In the genomic region with DNA sequence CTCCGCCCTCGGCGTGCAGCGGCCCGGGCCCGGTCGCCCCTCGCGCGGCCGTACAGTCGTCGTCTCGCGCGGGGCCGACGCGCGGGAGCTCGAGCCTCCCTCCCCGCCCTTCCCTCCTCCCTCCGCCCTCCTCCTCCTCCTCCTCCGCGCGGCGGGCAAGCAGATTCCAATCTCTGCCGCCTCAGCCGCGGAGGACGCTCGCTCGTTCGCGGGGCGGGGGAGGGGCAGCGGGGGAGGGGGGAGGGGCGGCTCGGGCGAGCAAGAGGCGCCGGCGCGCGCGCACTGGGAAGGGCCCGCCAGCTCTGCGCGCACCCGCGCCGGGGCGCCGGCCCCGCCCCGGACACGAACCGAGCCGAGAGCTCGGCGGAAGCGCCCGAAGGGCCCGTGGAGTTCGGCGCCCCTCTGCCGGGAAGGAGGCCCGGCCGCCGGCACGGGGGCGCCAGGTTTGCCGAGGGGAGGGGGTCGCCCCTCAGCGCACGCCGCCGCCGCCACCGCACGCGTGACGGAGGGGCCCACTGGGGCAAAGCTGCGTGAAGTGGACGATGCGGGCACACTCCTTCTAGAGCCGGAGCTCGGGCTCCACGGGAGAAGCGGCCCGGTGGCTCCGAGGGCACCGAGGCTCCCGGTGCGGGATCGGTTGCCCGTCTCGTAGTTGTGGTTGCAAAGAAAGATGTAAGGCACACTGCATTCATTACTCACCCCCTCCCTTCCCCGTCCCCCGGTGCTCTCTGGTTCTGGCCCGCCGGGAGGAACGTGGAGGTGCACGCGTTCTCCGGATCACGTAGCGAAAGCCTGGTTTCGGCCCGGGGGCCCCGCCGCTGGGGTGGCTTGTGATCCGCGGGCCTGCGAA, we compare ENCODE assay signal across 8 mouse cellular contexts. TPM values are rescaled to one million over a fixed set of nuclear protein-coding genes. Genes with fewer than 3 reads are reported as not detected.
DNase-seq lines count a peak whose midpoint lies in the region; ATAC-seq and TF ChIP-seq lines count a peak whose summit lies in the region.

No protein-coding gene starts in this region.

- ATAC-seq in heart, embryonic 14.5 days (ENCODE audit: insufficient number of reproducible peaks, insufficient read depth, low FRiP score, low read depth): peak; percentile 90
- peak; percentile 86 for ATAC-seq in liver, embryonic 11.5 days (replicated peaks; ENCODE audit: low FRiP score)
- peak; percentile 91 for ATAC-seq in stomach, embryonic 15.5 days (ENCODE audit: insufficient read depth, low FRiP score, low read depth)

- peak; percentile 50 to 55 for DNase-seq in B cell, adult 2 months
- peak; percentile 89 for DNase-seq in forebrain, embryonic 10.5 days (ENCODE audit: extremely low spot score, low spot score)
- DNase-seq in kidney, postnatal 10 days: peak; percentile 93
- DNase-seq in liver, embryonic 11.5 days (ENCODE audit: low spot score): peak; percentile 88
- peak; percentile 19 to 38 for DNase-seq in natural killer cell, adult 2 months (ENCODE audit: low spot score in 2 of 2)

- WGBS in forebrain, embryonic 10.5 days: under 1% methylated on average over 103 of the region's 115 CpGs
- WGBS in heart, embryonic 14.5 days: 1% methylated on average over 92 of the region's 115 CpGs
- under 1% methylated on average over 81 of the region's 115 CpGs for WGBS in liver, embryonic 11.5 days
- WGBS in stomach, embryonic 15.5 days: under 1% methylated on average over 82 of the region's 115 CpGs

- peaks cover 20% of the 10 kb centered on the region for H3K4me1 ChIP-seq in bone marrow macrophage, adult 2 months (ENCODE audit: control insufficient read depth, insufficient read depth, low read length)
- H3K4me1 ChIP-seq in forebrain, embryonic 10.5 days: peaks cover 48% of the 10 kb centered on the region
- H3K4me1 ChIP-seq in heart, embryonic 14.5 days (ENCODE audit: control insufficient read depth in 2 of 2, insufficient read depth in 2 of 2, low read length in 2 of 2): peaks cover 19 to 56% of the 10 kb centered on the region in 2 experiments
- H3K4me1 ChIP-seq in liver, embryonic 11.5 days (replicated peaks; ENCODE audit: control insufficient read depth, insufficient read depth, low read length): peaks cover 4% of the 10 kb centered on the region
- H3K4me1 ChIP-seq in stomach, embryonic 15.5 days: peaks cover 6% of the 10 kb centered on the region; the same call in 1 of the 2 replicates

- no peaks in the 10 kb centered on the region for H3K9me3 ChIP-seq in forebrain, embryonic 10.5 days
- no peaks in the 10 kb centered on the region for H3K9me3 ChIP-seq in heart, embryonic 14.5 days (ENCODE audit: control insufficient read depth, low read length)
- H3K9me3 ChIP-seq in liver, embryonic 11.5 days (ENCODE audit: control insufficient read depth, low read length): no peaks in the 10 kb centered on the region
- no peaks in the 10 kb centered on the region for H3K9me3 ChIP-seq in stomach, embryonic 15.5 days

- peak overlapping the region; percentile 82 for H3K4me2 ChIP-seq in heart, embryonic 14.5 days (ENCODE audit: low read length)
- peak overlapping the region; percentile 93 for H3K4me2 ChIP-seq in liver, embryonic 11.5 days
- H3K4me2 ChIP-seq in stomach, embryonic 15.5 days: peak overlapping the region; percentile 64

- no peak for TF ChIP-seq CTCF in bone marrow macrophage, adult 2 months (IDR thresholded peaks at IDR 0.05; ENCODE audit: low read depth, low read length)

- peaks cover 14% of the 10 kb centered on the region for H3K27me3 ChIP-seq in forebrain, embryonic 10.5 days (ENCODE audit: poor library complexity, severe bottlenecking)
- H3K27me3 ChIP-seq in heart, embryonic 14.5 days (ENCODE audit: control insufficient read depth, insufficient read depth, low read length): peaks cover 4% of the 10 kb centered on the region; the same call in 1 of the 2 replicates
- H3K27me3 ChIP-seq in liver, embryonic 11.5 days (replicated peaks; ENCODE audit: control insufficient read depth, insufficient read depth, low read length): no peaks in the 10 kb centered on the region; the same call in 1 of the 2 replicates
- no peaks in the 10 kb centered on the region for H3K27me3 ChIP-seq in stomach, embryonic 15.5 days (replicated peaks)

- peak overlapping the region; percentile 100 for H3K9ac ChIP-seq in heart, embryonic 14.5 days (ENCODE audit: low read length)
- peak overlapping the region; percentile 93 for H3K9ac ChIP-seq in liver, embryonic 11.5 days (ENCODE audit: low read depth, low read length)
- peak overlapping the region; percentile 98 for H3K9ac ChIP-seq in stomach, embryonic 15.5 days

- H3K36me3 ChIP-seq in forebrain, embryonic 10.5 days (replicated peaks): no peaks in the 10 kb centered on the region
- no peaks in the 10 kb centered on the region for H3K36me3 ChIP-seq in heart, embryonic 14.5 days (ENCODE audit: control insufficient read depth, insufficient read depth, low read length)
- no peaks in the 10 kb centered on the region for H3K36me3 ChIP-seq in liver, embryonic 11.5 days (ENCODE audit: control insufficient read depth, insufficient read depth, low read length)
- H3K36me3 ChIP-seq in stomach, embryonic 15.5 days: no peaks in the 10 kb centered on the region

- H3K27ac ChIP-seq in bone marrow macrophage, adult 2 months (ENCODE audit: insufficient read depth, low read depth, low read length): peak overlapping the region; percentile 77
- peak overlapping the region; percentile 99 for H3K27ac ChIP-seq in forebrain, embryonic 10.5 days
- peak overlapping the region; percentile 97 to 100 for H3K27ac ChIP-seq in heart, embryonic 14.5 days (replicated peaks in 1 of 2; ENCODE audit: control insufficient read depth in 1 of 2, insufficient read depth in 1 of 2, low read depth in 2 of 2, low read length in 2 of 2)
- H3K27ac ChIP-seq in liver, embryonic 11.5 days (ENCODE audit: low read depth, low read length): peak overlapping the region; percentile 91
- peak overlapping the region; percentile 97 for H3K27ac ChIP-seq in stomach, embryonic 15.5 days

- H3K4me3 ChIP-seq in bone marrow macrophage, adult 2 months (ENCODE audit: insufficient read depth, low read length): peak overlapping the region; percentile 98
- peak overlapping the region; percentile 87 for H3K4me3 ChIP-seq in forebrain, embryonic 10.5 days
- H3K4me3 ChIP-seq in heart, embryonic 14.5 days (ENCODE audit: control insufficient read depth in 1 of 2, insufficient read depth in 1 of 2, low read depth in 1 of 2, low read length in 2 of 2): peak overlapping the region; percentile 80 to 95
- peak overlapping the region; percentile 83 for H3K4me3 ChIP-seq in liver, embryonic 11.5 days (ENCODE audit: low read depth, low read length)
- peak overlapping the region; percentile 92 for H3K4me3 ChIP-seq in stomach, embryonic 15.5 days (replicated peaks)

- no peak for TF ChIP-seq POLR2A in bone marrow macrophage, adult 2 months (IDR thresholded peaks at IDR 0.05; ENCODE audit: borderline replicate concordance, low read depth, low read length)

RNA-seq across cellular contexts. Expression of gene Bmpr1a, which starts 0.4 kb away (rescaled TPM):
- polyA plus RNA-seq in bone marrow macrophage, adult 2 months (2012; ENCODE audit: insufficient read depth, insufficient read length, missing spikeins): 0.66 and 0.69 TPM in 2 replicates
- 44.5 and 47.6 TPM in 2 replicates for polyA plus RNA-seq in forebrain, embryonic 10.5 days (2016; fragmentation: Nextera tagmentation; extraction: Ambion mirVana)
- polyA plus RNA-seq in heart, embryonic 14.5 days (2014; fragmentation: Nextera tagmentation; extraction: Ambion mirVana): 44.2 and 49.0 TPM in 2 replicates
- 17.4 and 18.0 TPM in 2 replicates for polyA plus RNA-seq in liver, embryonic 11.5 days (2014; fragmentation: Nextera tagmentation; extraction: Ambion mirVana)
- 47.1 and 49.9 TPM in 2 replicates for polyA plus RNA-seq in stomach, embryonic 15.5 days (2015; fragmentation: Nextera tagmentation; extraction: Ambion mirVana)

RNA-seq across cellular contexts. Expression of gene 9230112D13Rik, which starts 19.9 kb away (rescaled TPM):
- polyA plus RNA-seq in bone marrow macrophage, adult 2 months (2012; ENCODE audit: insufficient read depth, insufficient read length, missing spikeins): not detected in 2 replicates
- polyA plus RNA-seq in forebrain, embryonic 10.5 days (2016; fragmentation: Nextera tagmentation; extraction: Ambion mirVana): not detected in 2 replicates
- polyA plus RNA-seq in heart, embryonic 14.5 days (2014; fragmentation: Nextera tagmentation; extraction: Ambion mirVana): not detected in 2 replicates
- not detected in 2 replicates for polyA plus RNA-seq in liver, embryonic 11.5 days (2014; fragmentation: Nextera tagmentation; extraction: Ambion mirVana)
- polyA plus RNA-seq in stomach, embryonic 15.5 days (2015; fragmentation: Nextera tagmentation; extraction: Ambion mirVana): not detected in 2 replicates

Comparison
In these comparisons a context has a peak if more than half of its experiments do, and no peak if none do; other contexts are left out.
1. Peak in every context shown above with its lines: DNase-seq, ATAC-seq, H3K4me3 ChIP-seq and H3K27ac ChIP-seq.
2. DNase-seq: peak in every context shown above with its lines; median percentile 93 in kidney, postnatal 10 days; 89 in forebrain, embryonic 10.5 days; 88 in liver, embryonic 11.5 days; 52 in B cell, adult 2 months; 28 in natural killer cell, adult 2 months.
3. RNA of gene Bmpr1a, which starts 0.4 kb away (polyA plus RNA-seq): 44.2 to 49.0 TPM in heart, embryonic 14.5 days, 47.1 to 49.9 TPM in stomach, embryonic 15.5 days, 44.5 to 47.6 TPM in forebrain, embryonic 10.5 days and 17.4 to 18.0 TPM in liver, embryonic 11.5 days; 0.66 to 0.69 TPM in bone marrow macrophage, adult 2 months; every median in the first group is over 10 times any median in the second.